Mouse (Mus musculus) forebrain, embryonic 13.5 days (tissue): ENCODE measurements around the gene Efcab1. TPM values are rescaled to one million over a fixed set of nuclear protein-coding genes. Genes with fewer than 3 reads are reported as not detected.
"Not testable (repeated sequence)": the region's sequence is repeated elsewhere in the genome, so short reads cannot be mapped to it uniquely, and the experiment has no call there.

Source experiments
- ATAC-seq: fragments of 200-750 bp; cut with Nextera tagmentation; 2 replicates; pipeline ENCODE4 v1.8.0; 2017
- H3K27ac ChIP-seq: fragments of 300-500 bp; sonication (generic); 2 replicates; pipeline ENCODE4 v1.5.1; 2015; ENCODE audit warnings: inconsistent platforms, mild to moderate bottlenecking, moderate library complexity
- H3K27me3 ChIP-seq: fragments of 300-500 bp; sonication (generic); 2 replicates; pipeline ENCODE4 v1.6.1; 2015; ENCODE audit warnings: mild to moderate bottlenecking, inconsistent platforms
- H3K36me3 ChIP-seq: fragments of 300-500 bp; sonication (generic); 2 replicates; pipeline ENCODE4 v1.6.1; 2015; ENCODE audit warnings: mild to moderate bottlenecking, inconsistent platforms; ENCODE audit not compliant: poor library complexity, severe bottlenecking
- H3K4me1 ChIP-seq: fragments of 300-500 bp; sonication (generic); 2 replicates; pipeline ENCODE4 v1.6.1; 2015; ENCODE audit warnings: inconsistent platforms
- H3K4me2 ChIP-seq: fragments of 300-500 bp; sonication (generic); 2 replicates; pipeline ENCODE4 v1.6.1; 2015; ENCODE audit warnings: inconsistent platforms, mild to moderate bottlenecking, moderate library complexity
- H3K4me3 ChIP-seq: fragments of 300-500 bp; sonication (generic); 2 replicates; pipeline ENCODE4 v1.5.1; 2015; ENCODE audit warnings: mild to moderate bottlenecking, inconsistent platforms
- H3K9ac ChIP-seq: fragments of 300-500 bp; sonication (generic); 2 replicates; pipeline ENCODE4 v1.6.1; 2015; ENCODE audit warnings: mild to moderate bottlenecking, inconsistent platforms
- H3K9me3 ChIP-seq: fragments of 300-500 bp; sonication (generic); replicated peaks from 2 replicates; pipeline ENCODE4 v1.6.1; 2016; ENCODE audit warnings: inconsistent platforms
- WGBS: fragments of 180-500 bp; shearing (Covaris S2); methylation state at CpG from one replicate; pipeline ENCODE4 v1.1.7; 2015; 5-methylcytosine and 5-hydroxymethylcytosine counted together
- polyA plus RNA-seq: library from polyadenylated mRNA; unstranded; fragments of >200 nt; fragmentation: Nextera tagmentation; extraction: Ambion mirVana; gene quantifications from 2 replicates; pipeline ENCODE4 v1.2.1, GENCODE M21; 2015

Efcab1 gene
- polyA plus RNA-seq = 9.7 and 14.1 TPM in 2 replicates

DNA sequence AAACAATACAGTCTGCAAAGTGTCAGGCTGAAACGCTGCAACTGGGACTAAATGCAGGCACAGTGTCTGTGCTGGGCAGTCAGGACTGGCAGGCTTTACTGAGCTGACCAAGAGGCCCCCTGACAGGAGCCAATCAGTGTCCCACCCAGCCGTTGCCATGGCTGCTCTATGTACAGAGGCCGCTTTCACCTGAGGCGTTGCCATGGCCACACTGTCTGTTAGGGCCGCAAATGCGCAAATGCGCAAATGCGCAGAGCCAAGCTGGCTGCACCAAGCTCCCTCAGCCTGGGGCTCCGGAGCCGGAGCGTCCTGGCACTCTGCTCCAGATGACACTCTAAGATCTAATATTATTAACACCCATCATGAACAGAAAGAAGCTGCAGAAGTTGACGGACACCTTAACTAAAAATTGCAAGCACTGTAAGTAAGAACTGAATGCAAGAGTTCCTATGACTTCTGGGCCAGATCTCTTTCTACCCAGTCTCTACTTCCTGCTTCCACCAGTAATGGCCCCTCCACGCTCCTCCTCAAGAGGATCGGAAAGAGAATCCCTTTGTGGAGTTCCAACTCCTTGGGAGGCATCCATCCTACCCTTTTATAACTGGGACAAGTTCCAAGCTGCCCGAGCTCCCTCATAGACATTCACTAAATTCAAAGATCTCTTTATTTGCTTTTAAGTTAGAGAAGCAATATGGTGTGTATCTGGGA, at the start of gene Efcab1:
TSS of gene Efcab1 (plus strand) at position 214 of the 708 bp plus-strand sequence.
- Histone ChIP-seq H3K27me3 (no peaks in the 10 kb centered on the region), H3K36me3 (no peaks in the 10 kb centered on the region), H3K9ac (peak within 1 kb of the TSS; percentile 30), H3K4me2 (peak within 1 kb of the TSS; percentile 55), H3K9me3 (no peaks in the 10 kb centered on the region), H3K4me1 (peaks cover 12% of the 10 kb centered on the region), H3K4me3 (peak within 1 kb of the TSS; percentile 34), H3K27ac (peak within 1 kb of the TSS; percentile 59)
- WGBS = 4% methylated on average over 15 of the region's 15 CpGs
- ATAC-seq = peak; percentile 100

DNA sequence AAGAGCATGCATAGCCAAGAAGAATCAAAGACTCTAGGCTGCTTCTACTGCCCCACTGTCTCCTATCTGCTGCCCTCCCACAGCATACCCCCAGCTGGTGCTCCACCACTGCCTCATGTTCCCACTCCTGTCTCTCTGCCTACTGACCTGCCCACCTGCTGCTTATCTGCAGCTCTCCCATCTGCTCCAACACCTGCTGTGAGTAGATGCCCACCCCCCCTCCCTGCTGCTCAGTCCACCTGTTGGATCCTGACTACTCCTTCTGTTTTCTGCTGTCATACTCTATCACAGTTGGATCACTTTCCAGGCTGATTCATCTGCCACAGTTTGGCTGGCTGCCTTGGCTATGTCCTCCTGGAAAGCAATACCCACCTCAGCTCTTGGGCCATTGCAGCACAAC, 47.0 kb upstream of the Efcab1 start:
- no peaks in the 10 kb centered on the region for H3K36me3 ChIP-seq
- H3K9ac ChIP-seq = no peak overlapping the region
- H3K27me3 ChIP-seq = no peaks in the 10 kb centered on the region
- no peak overlapping the region for H3K27ac ChIP-seq
- H3K9me3 ChIP-seq = no peaks in the 10 kb centered on the region
- ATAC-seq = no peak
- no peak overlapping the region for H3K4me2 ChIP-seq
- no peak overlapping the region for H3K4me3 ChIP-seq
- no peaks in the 10 kb centered on the region for H3K4me1 ChIP-seq

DNA sequence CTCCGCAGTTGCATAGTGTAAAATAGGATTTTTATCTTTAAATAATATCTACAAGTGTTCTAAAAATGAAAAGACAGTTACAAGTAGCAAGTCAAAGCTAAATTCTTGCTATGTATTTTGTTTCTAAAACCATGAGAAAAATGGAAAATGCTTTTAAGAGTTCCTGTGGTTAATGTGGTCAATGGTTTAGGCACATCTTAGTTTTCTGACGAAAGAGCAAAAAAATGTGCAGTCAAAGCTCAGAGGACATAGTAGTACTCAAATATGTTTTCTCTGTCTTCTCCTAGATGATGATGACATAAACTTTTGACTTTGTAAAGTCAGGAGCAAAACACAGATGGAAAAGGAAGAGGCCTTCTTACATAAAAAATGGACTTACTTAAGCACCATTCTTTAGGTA, 21.5 kb upstream of the Efcab1 start:
- WGBS = 90% methylated on average over 2 of the region's 2 CpGs
- H3K27ac ChIP-seq = no peak overlapping the region
- no peak for ATAC-seq

DNA sequence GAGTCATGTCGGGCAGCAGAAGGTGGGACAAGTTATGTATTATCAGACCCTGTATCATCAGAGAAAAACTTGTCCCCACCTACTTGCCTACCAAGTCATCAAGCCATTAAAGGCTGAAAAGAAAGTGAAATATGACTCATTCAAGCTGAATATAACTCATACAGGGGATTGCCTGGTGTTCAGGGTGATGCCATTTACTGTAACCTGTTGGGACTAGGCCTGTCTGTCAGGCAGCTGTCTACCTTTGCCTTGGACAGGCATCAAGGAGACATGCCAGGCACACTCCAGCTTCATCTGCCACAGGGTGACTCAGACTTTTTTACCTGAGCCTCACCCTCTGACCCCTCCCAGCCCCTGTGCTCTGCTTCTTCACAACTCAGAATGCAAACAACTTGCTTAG, 21.0 kb upstream of the Efcab1 start:
- Histone ChIP-seq H3K27me3 (no peaks in the 10 kb centered on the region), H3K4me2 (no peak overlapping the region), H3K9ac (no peak overlapping the region), H3K36me3 (no peaks in the 10 kb centered on the region), H3K27ac (no peak overlapping the region), H3K4me3 (no peak overlapping the region), H3K9me3 (no peaks in the 10 kb centered on the region), H3K4me1 (no peaks in the 10 kb centered on the region)
- 80% methylated on average over 1 of the region's 1 CpGs for WGBS
- no peak for ATAC-seq

More for the DNA sequence above, 21.5 kb upstream of the Efcab1 start:
- no peak overlapping the region for H3K4me3 ChIP-seq
- H3K27me3 ChIP-seq = no peaks in the 10 kb centered on the region
- H3K9ac ChIP-seq = no peak overlapping the region
- H3K36me3 ChIP-seq = no peaks in the 10 kb centered on the region
- no peak overlapping the region for H3K4me2 ChIP-seq
- H3K9me3 ChIP-seq = no peaks in the 10 kb centered on the region
- H3K4me1 ChIP-seq = no peaks in the 10 kb centered on the region

DNA sequence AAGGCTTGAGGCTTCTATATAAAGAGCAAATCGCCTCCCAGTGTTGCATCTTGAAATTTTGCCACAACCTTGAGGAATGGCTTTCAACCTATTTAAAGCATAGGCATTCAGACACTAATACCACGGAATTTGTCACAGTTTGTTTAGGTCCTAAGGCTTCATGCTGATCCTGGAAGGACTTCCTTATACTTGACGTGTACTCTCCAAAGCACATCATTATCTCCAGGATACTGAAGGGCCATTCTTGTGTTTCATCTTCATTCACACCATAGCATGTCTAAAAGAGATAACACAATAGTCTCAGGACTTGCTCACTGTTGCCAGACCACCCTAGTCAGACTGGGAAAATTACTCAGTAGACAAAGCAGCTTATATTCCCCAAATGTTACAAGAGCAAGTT, 13.9 kb upstream of the Efcab1 start:
- 63% methylated on average over 3 of the region's 3 CpGs for WGBS
- H3K27ac ChIP-seq = no peak overlapping the region
- H3K9ac ChIP-seq = no peak overlapping the region
- H3K4me3 ChIP-seq = no peak overlapping the region
- H3K4me1 ChIP-seq = no peaks in the 10 kb centered on the region
- no peaks in the 10 kb centered on the region for H3K9me3 ChIP-seq
- no peaks in the 10 kb centered on the region for H3K36me3 ChIP-seq
- no peak for ATAC-seq
- no peak overlapping the region for H3K4me2 ChIP-seq
- no peaks in the 10 kb centered on the region for H3K27me3 ChIP-seq

DNA sequence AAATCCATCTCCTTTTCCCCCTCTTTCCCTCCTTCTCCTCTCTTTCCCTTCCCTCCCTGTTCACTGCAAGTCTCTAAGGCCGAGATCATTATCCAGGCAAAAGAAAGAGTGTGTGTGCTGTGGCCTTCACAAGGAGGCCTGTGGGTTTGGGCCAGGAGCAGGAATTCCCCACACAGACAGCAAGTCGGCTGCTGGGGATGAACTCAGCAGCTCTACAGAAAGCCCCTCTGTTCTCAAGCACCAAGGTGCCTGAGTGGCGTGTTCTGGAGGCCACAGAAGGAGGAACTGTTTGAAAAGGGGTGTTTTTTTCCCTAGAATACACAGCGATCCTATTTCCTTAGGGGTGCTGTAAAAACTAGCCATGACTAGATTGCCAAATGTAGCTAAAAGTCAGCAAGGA, 12.5 kb upstream of the Efcab1 start:
- H3K4me2 ChIP-seq = no peak overlapping the region
- H3K9ac ChIP-seq = no peak overlapping the region
- no peaks in the 10 kb centered on the region for H3K9me3 ChIP-seq
- no peak overlapping the region for H3K4me3 ChIP-seq
- WGBS = 78% methylated on average over 4 of the region's 4 CpGs
- H3K27me3 ChIP-seq = no peaks in the 10 kb centered on the region
- no peak overlapping the region for H3K27ac ChIP-seq
- ATAC-seq = no peak
- H3K36me3 ChIP-seq = no peaks in the 10 kb centered on the region
- no peaks in the 10 kb centered on the region for H3K4me1 ChIP-seq

DNA sequence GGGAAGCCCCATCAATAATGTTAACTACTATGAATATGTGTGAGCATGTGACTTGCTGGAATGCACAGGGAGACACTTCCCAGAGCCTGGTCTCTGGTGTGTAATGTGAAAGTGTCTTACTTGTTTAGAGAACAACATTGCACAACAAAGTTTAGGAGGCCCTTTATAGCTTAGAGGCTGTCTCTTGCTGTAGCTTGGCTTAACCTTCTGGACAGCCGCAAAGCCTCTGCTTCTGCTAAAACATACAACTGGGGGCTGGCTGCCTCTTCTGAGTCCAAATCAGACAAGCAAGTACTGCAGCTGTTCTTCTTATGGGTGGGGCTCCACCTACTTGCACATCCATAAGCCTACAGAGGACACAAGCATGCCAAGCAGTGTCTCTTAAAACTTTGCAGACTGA, 11.7 kb upstream of the Efcab1 start:
- no peak for ATAC-seq
- Histone ChIP-seq H3K9ac (no peak overlapping the region), H3K27me3 (no peaks in the 10 kb centered on the region), H3K9me3 (no peaks in the 10 kb centered on the region), H3K4me3 (no peak overlapping the region), H3K27ac (no peak overlapping the region), H3K36me3 (no peaks in the 10 kb centered on the region), H3K4me1 (no peaks in the 10 kb centered on the region), H3K4me2 (no peak overlapping the region)
- 100% methylated on average over 1 of the region's 1 CpGs for WGBS

DNA sequence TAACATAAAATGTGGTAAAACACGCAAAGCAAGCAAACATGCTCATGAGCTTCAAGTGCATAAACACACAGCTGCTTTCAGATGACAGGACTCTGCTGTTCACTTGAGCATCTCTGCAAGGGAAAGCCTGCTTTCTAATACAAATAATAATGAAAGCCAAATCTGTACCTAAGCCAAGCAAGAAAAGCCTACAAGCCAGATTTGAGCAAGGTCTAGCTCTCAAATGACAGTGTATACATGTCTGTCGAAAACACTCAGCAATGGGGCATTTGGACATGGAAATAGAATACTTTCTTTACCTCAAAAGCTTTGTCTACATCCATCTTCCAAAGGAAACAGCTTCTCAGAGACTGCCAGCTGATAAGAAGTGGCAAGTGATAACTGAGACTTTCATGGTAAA, 10.9 kb upstream of the Efcab1 start:
- no peaks in the 10 kb centered on the region for H3K27me3 ChIP-seq
- H3K4me3 ChIP-seq = no peak overlapping the region
- no peak overlapping the region for H3K27ac ChIP-seq
- no peaks in the 10 kb centered on the region for H3K36me3 ChIP-seq
- no peak for ATAC-seq
- 87% methylated on average over 2 of the region's 2 CpGs for WGBS
- H3K4me1 ChIP-seq = no peaks in the 10 kb centered on the region
- no peaks in the 10 kb centered on the region for H3K9me3 ChIP-seq
- H3K4me2 ChIP-seq = no peak overlapping the region
- no peak overlapping the region for H3K9ac ChIP-seq

DNA sequence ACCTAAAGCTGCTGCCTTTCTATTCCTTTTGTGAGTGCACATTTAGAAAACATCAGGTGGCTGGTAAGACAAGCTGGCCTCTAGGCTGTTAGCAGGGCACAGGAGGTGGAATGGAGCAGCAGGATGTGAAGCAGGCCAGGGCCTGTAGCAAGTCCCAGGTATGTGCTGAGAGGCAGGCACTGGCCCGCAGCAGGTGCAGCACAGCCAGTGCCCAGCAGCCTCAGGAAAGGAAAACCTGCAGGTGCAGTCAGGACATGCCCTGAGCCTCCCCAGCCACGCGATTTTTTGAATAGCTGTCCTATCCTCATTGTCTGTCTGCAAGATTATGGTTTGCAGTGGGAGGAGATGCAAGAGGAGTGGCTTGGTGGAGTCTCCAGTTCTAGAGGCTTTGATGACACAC, 24.3 kb downstream of the Efcab1 start:
- H3K9me3 ChIP-seq, H3K4me3 ChIP-seq, ATAC-seq, H3K9ac ChIP-seq, H3K27ac ChIP-seq, H3K36me3 ChIP-seq, H3K4me1 ChIP-seq, H3K27me3 ChIP-seq, H3K4me2 ChIP-seq: not testable (repeated sequence)
- WGBS = 75% methylated on average over 3 of the region's 3 CpGs

DNA sequence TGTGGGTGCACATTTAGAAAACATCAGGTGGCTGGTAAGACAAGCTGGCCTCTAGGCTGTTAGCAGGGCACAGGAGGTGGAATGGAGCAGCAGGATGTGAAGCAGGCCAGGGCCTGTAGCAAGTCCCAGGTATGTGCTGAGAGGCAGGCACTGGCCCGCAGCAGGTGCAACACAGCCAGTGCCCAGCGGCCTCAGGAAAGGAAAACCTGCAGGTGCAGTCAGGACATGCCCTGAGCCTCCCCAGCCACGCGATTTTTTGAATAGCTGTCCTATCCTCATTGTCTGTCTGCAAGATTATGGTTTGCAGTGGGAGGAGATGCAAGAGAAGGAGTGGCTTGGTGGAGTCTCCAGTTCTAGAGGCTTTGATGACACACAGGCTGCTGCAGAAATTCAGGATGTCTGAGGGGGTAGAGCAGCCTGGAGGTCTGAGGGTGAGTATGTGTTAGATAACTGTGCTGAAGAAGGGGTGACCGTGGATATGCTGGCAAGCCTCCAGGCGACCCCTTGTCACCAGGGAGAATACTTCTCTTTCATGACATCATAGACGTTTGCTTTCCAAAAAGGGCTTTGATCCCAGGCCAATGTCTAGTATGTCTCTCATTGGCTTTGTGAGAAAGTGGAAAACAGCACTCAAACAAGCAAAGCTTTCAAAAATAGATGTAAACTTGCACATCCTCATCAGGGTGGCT, 30.2 kb downstream of the Efcab1 start:
- not testable (repeated sequence) for H3K4me2 ChIP-seq, H3K36me3 ChIP-seq, H3K9ac ChIP-seq, H3K9me3 ChIP-seq, ATAC-seq, H3K27ac ChIP-seq, H3K4me3 ChIP-seq, H3K4me1 ChIP-seq, H3K27me3 ChIP-seq
- WGBS = 56% methylated on average over 7 of the region's 7 CpGs

DNA sequence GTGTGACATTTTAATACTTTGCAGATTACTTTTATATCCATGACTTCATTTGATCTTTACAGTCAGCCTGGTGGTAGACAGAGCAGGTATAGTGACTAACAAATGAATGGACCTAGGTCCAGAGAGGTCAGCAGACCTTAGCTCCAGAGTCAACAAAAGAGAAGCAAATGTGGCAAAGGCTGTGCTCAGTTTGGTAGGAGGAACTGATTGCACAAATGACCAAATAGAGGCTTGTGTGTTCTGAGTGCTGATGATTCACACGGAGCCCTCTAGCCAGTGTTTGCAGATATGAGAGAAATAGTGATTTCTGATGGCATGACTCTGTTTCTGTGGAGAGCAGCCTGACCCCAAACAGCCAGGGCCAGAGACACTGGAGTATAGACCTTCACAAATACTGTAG, 33.1 kb downstream of the Efcab1 start:
- H3K27me3 ChIP-seq = no peaks in the 10 kb centered on the region
- no peak for ATAC-seq
- H3K27ac ChIP-seq = no peak overlapping the region
- H3K4me3 ChIP-seq = no peak overlapping the region
- WGBS = 78% methylated on average over 1 of the region's 1 CpGs
- H3K4me2 ChIP-seq = no peak overlapping the region
- no peaks in the 10 kb centered on the region for H3K36me3 ChIP-seq
- no peak overlapping the region for H3K9ac ChIP-seq
- no peaks in the 10 kb centered on the region for H3K4me1 ChIP-seq
- no peaks in the 10 kb centered on the region for H3K9me3 ChIP-seq

DNA sequence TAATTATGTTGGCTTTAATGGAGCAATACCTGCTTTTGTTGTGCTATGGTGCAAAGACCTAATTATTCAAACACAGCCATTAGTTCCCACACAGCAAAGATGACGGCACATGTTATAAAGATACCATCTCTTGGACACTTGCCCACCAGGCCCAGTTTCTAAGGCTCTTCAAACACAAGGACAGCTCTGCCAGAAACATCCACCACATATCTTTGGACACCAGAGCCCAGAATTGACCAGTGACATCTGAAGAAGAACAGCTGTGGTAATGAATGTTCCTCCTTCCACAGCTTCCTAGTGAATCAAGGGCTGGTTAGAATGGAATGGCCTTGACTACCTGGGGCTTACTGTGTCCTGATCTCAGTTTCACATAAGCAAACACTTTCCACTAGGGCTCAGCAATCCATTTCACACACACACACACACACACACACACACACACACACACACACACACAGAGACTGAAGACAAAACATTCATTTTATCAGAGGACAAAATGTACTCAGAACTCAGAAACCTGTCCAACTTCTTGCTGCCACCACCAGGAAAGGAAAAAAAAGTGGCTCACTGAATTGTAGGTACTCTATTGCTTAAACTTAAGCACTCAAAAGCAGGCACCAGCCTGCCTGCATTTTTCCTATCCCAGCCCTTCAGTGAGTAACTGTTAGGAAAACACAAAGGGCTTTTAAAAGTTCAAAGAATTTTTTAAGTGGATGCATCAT, 33.7 kb downstream of the Efcab1 start:
- H3K4me2 ChIP-seq = no peak overlapping the region
- no peaks in the 10 kb centered on the region for H3K4me1 ChIP-seq
- no peak overlapping the region for H3K27ac ChIP-seq
- H3K4me3 ChIP-seq = no peak overlapping the region
- no peaks in the 10 kb centered on the region for H3K36me3 ChIP-seq
- no peaks in the 10 kb centered on the region for H3K9me3 ChIP-seq
- 50% methylated on average over 1 of the region's 1 CpGs for WGBS
- ATAC-seq = no peak
- no peak overlapping the region for H3K9ac ChIP-seq
- H3K27me3 ChIP-seq = no peaks in the 10 kb centered on the region
